Mouse (Mus musculus): ENCODE results near the gene Olfr608. TPM values are rescaled to one million over a fixed set of nuclear protein-coding genes. Genes with fewer than 3 reads are reported as not detected.
"Not testable (repeated sequence)": the region's sequence is repeated elsewhere in the genome, so short reads cannot be mapped to it uniquely, and the experiment has no call there.

Olfr608 gene
- polyA plus RNA-seq (2014; fragmentation: Nextera tagmentation; extraction: Ambion mirVana): not detected in 2 replicates

- Histone ChIP-seq H3K4me3 (replicated peaks; ENCODE audit: low read depth, low read length) (no peak within 1 kb of the TSS), H3K27me3 (ENCODE audit: control insufficient read depth, insufficient read depth, low read length) (no peaks in the 10 kb centered on the region), H3K36me3 (ENCODE audit: control insufficient read depth, insufficient read depth, low read length) (no peaks in the 10 kb centered on the region), H3K4me1 (ENCODE audit: control insufficient read depth, insufficient read depth, low read length) (no peaks in the 10 kb centered on the region), H3K4me2 (ENCODE audit: low read length) (no peak within 1 kb of the TSS), H3K9ac (replicated peaks; ENCODE audit: low read length) (no peak within 1 kb of the TSS), H3K9me3 (ENCODE audit: control insufficient read depth, low read length) (no peaks in the 10 kb centered on the region), H3K27ac (replicated peaks; ENCODE audit: low read depth, low read length) (no peak within 1 kb of the TSS)
- no peak for ATAC-seq (ENCODE audit: low FRiP score, low TSS enrichment)
- DNase-seq: no peak
Measured at GRCm38 (mm10) chr7:103469577-103469976, at the start of gene Olfr608. Gene Olfr608, plus strand, starts transcription at chr7:103469877.

- DNase-seq: no peak
- H3K27me3 ChIP-seq (ENCODE audit: control insufficient read depth, insufficient read depth, low read length): no peaks in the 10 kb centered on the region
- H3K4me3 ChIP-seq (replicated peaks; ENCODE audit: low read depth, low read length): no peak within 1 kb of the TSS
- H3K4me2 ChIP-seq (ENCODE audit: low read length): no peak within 1 kb of the TSS
- no peaks in the 10 kb centered on the region for H3K36me3 ChIP-seq (ENCODE audit: control insufficient read depth, insufficient read depth, low read length)
- H3K9me3 ChIP-seq (ENCODE audit: control insufficient read depth, low read length): no peaks in the 10 kb centered on the region
- WGBS: 94% methylated on average over 1 of the region's 1 CpGs
- no peak for ATAC-seq (ENCODE audit: low FRiP score, low TSS enrichment)
- no peak within 1 kb of the TSS for H3K27ac ChIP-seq (replicated peaks; ENCODE audit: low read depth, low read length)
- no peak within 1 kb of the TSS for H3K9ac ChIP-seq (replicated peaks; ENCODE audit: low read length)
- H3K4me1 ChIP-seq (ENCODE audit: control insufficient read depth, insufficient read depth, low read length): no peaks in the 10 kb centered on the region
Measured at GRCm38 (mm10) chr7:103445339-103445738, 24.3 kb upstream of the Olfr608 start, which contains the start of gene Olfr605. Gene Olfr605, minus strand, starts transcription at chr7:103445439.

- no peak within 1 kb of the TSS for H3K4me3 ChIP-seq (replicated peaks; ENCODE audit: low read depth, low read length)
- H3K9ac ChIP-seq (replicated peaks; ENCODE audit: low read length): no peak within 1 kb of the TSS
- H3K9me3 ChIP-seq (ENCODE audit: control insufficient read depth, low read length): no peaks in the 10 kb centered on the region
- WGBS: 96% methylated on average over 2 of the region's 2 CpGs
- DNase-seq: no peak
- H3K4me2 ChIP-seq (ENCODE audit: low read length): no peak within 1 kb of the TSS
- H3K4me1 ChIP-seq (ENCODE audit: control insufficient read depth, insufficient read depth, low read length): no peaks in the 10 kb centered on the region
- H3K36me3 ChIP-seq (ENCODE audit: control insufficient read depth, insufficient read depth, low read length): no peaks in the 10 kb centered on the region
- no peak for ATAC-seq (ENCODE audit: low FRiP score, low TSS enrichment)
- H3K27ac ChIP-seq (replicated peaks; ENCODE audit: low read depth, low read length): no peak within 1 kb of the TSS
- no peaks in the 10 kb centered on the region for H3K27me3 ChIP-seq (ENCODE audit: control insufficient read depth, insufficient read depth, low read length)
Measured at GRCm38 (mm10) chr7:103448746-103449145, 20.9 kb upstream of the Olfr608 start, which contains the start of gene Olfr606. Gene Olfr606, plus strand, starts transcription at chr7:103449046.

- Histone ChIP-seq H3K27ac (replicated peaks; ENCODE audit: low read depth, low read length) (no peak overlapping the region), H3K27me3 (ENCODE audit: control insufficient read depth, insufficient read depth, low read length) (no peaks in the 10 kb centered on the region), H3K9ac (replicated peaks; ENCODE audit: low read length) (no peak overlapping the region), H3K36me3 (ENCODE audit: control insufficient read depth, insufficient read depth, low read length) (no peaks in the 10 kb centered on the region), H3K4me2 (ENCODE audit: low read length) (no peak overlapping the region), H3K9me3 (ENCODE audit: control insufficient read depth, low read length) (no peaks in the 10 kb centered on the region), H3K4me1 (ENCODE audit: control insufficient read depth, insufficient read depth, low read length) (no peaks in the 10 kb centered on the region), H3K4me3 (replicated peaks; ENCODE audit: low read depth, low read length) (no peak overlapping the region)
- 95% methylated on average over 5 of the region's 5 CpGs for WGBS
- ATAC-seq (ENCODE audit: low FRiP score, low TSS enrichment) (no peak), DNase-seq (no peak)
Measured at GRCm38 (mm10) chr7:103460590-103460989, 9.1 kb upstream of the Olfr608 start.

- not testable (repeated sequence) for H3K4me3 ChIP-seq (replicated peaks; ENCODE audit: low read depth, low read length); H3K27ac ChIP-seq (replicated peaks; ENCODE audit: low read depth, low read length); H3K36me3 ChIP-seq (ENCODE audit: control insufficient read depth, insufficient read depth, low read length); H3K4me1 ChIP-seq (ENCODE audit: control insufficient read depth, insufficient read depth, low read length); DNase-seq; ATAC-seq (ENCODE audit: low FRiP score, low TSS enrichment); H3K4me2 ChIP-seq (ENCODE audit: low read length); H3K9ac ChIP-seq (replicated peaks; ENCODE audit: low read length); H3K9me3 ChIP-seq (ENCODE audit: control insufficient read depth, low read length); H3K27me3 ChIP-seq (ENCODE audit: control insufficient read depth, insufficient read depth, low read length)
- WGBS: 87% methylated on average over 9 of the region's 9 CpGs
Measured at GRCm38 (mm10) chr7:103477106-103477505, 7.4 kb downstream of the Olfr608 start.

GRCm38 (mm10) chr7:103497962-103498361 is 28.3 kb downstream of the Olfr608 start, which contains the start of gene Olfr609:
Gene Olfr609, minus strand, starts transcription at chr7:103498062.
- Histone ChIP-seq H3K27ac (replicated peaks; ENCODE audit: low read depth, low read length) (no peak within 1 kb of the TSS), H3K27me3 (ENCODE audit: control insufficient read depth, insufficient read depth, low read length) (no peaks in the 10 kb centered on the region), H3K9ac (replicated peaks; ENCODE audit: low read length) (no peak within 1 kb of the TSS), H3K4me2 (ENCODE audit: low read length) (no peak within 1 kb of the TSS), H3K4me3 (replicated peaks; ENCODE audit: low read depth, low read length) (no peak within 1 kb of the TSS), H3K4me1 (ENCODE audit: control insufficient read depth, insufficient read depth, low read length) (no peaks in the 10 kb centered on the region), H3K36me3 (ENCODE audit: control insufficient read depth, insufficient read depth, low read length) (no peaks in the 10 kb centered on the region), H3K9me3 (ENCODE audit: control insufficient read depth, low read length) (no peaks in the 10 kb centered on the region)
- ATAC-seq (ENCODE audit: low FRiP score, low TSS enrichment): no peak
- DNase-seq: no peak
- WGBS: 70% methylated on average over 1 of the region's 1 CpGs

- H3K4me3 ChIP-seq (replicated peaks; ENCODE audit: low read depth, low read length): no peak within 1 kb of the TSS
- H3K27me3 ChIP-seq (ENCODE audit: control insufficient read depth, insufficient read depth, low read length): no peaks in the 10 kb centered on the region
- H3K9me3 ChIP-seq (ENCODE audit: control insufficient read depth, low read length): no peaks in the 10 kb centered on the region
- no peak within 1 kb of the TSS for H3K4me2 ChIP-seq (ENCODE audit: low read length)
- ATAC-seq (ENCODE audit: low FRiP score, low TSS enrichment): no peak
- H3K9ac ChIP-seq (replicated peaks; ENCODE audit: low read length): no peak within 1 kb of the TSS
- H3K27ac ChIP-seq (replicated peaks; ENCODE audit: low read depth, low read length): no peak within 1 kb of the TSS
- WGBS: 89% methylated on average over 2 of the region's 2 CpGs
- DNase-seq: no peak
- H3K4me1 ChIP-seq (ENCODE audit: control insufficient read depth, insufficient read depth, low read length): no peaks in the 10 kb centered on the region
- H3K36me3 ChIP-seq (ENCODE audit: control insufficient read depth, insufficient read depth, low read length): no peaks in the 10 kb centered on the region
Measured at GRCm38 (mm10) chr7:103512022-103512421, 42.3 kb downstream of the Olfr608 start, which contains the start of gene Olfr610. Gene Olfr610, minus strand, starts transcription at chr7:103512122.

GRCm38 (mm10) chr7:103520746-103521145 is 51.1 kb downstream of the Olfr608 start, which contains the start of gene Olfr611:
Gene Olfr611, minus strand, starts transcription at chr7:103520846.
- H3K36me3 ChIP-seq (ENCODE audit: control insufficient read depth, insufficient read depth, low read length); H3K4me3 ChIP-seq (replicated peaks; ENCODE audit: low read depth, low read length); H3K27me3 ChIP-seq (ENCODE audit: control insufficient read depth, insufficient read depth, low read length); H3K9me3 ChIP-seq (ENCODE audit: control insufficient read depth, low read length); DNase-seq; H3K27ac ChIP-seq (replicated peaks; ENCODE audit: low read depth, low read length); H3K9ac ChIP-seq (replicated peaks; ENCODE audit: low read length); H3K4me2 ChIP-seq (ENCODE audit: low read length); ATAC-seq (ENCODE audit: low FRiP score, low TSS enrichment); H3K4me1 ChIP-seq (ENCODE audit: control insufficient read depth, insufficient read depth, low read length): not testable (repeated sequence)
- 71% methylated on average over 1 of the region's 1 CpGs for WGBS
